Mouse (Mus musculus) CH12.LX (cell line): ENCODE results near the gene Fes. TPM values are rescaled to one million over a fixed set of nuclear protein-coding genes. Genes with fewer than 3 reads are reported as not detected.

Source experiments
- DNase-seq: peaks from one replicate; pipeline ENCODE4 v3.0.0-alpha.2; 2013; ENCODE audit errors: extremely low read depth
- H3K27ac ChIP-seq: 2 replicates; pipeline ENCODE4 v1.5.1; 2012; ENCODE audit warnings: low read depth, mild to moderate bottlenecking, control low read depth, moderate library complexity; ENCODE audit not compliant: insufficient read depth
- H3K27me3 ChIP-seq: replicated peaks from 2 replicates; pipeline ENCODE3; 2012; ENCODE audit warnings: inconsistent platforms
- H3K36me3 ChIP-seq, 2 experiments: replicated peaks in 1 of 2; 2 replicates each; pipeline versions ENCODE3 to v1.6.1; 2012; ENCODE audit warnings: inconsistent platforms in 1 of 2, low read length in 1 of 2, mild to moderate bottlenecking in 1 of 2, mixed read lengths in 1 of 2, moderate library complexity in 1 of 2; ENCODE audit not compliant: control insufficient read depth in 1 of 2, insufficient read depth in 1 of 2
- H3K4me1 ChIP-seq, 2 experiments: 2 replicates each; pipeline ENCODE4 v1.6.1; 2012; ENCODE audit warnings: inconsistent platforms in 1 of 2, moderate library complexity in 1 of 2; ENCODE audit not compliant: insufficient read depth in 2 of 2, control insufficient read depth in 1 of 2
- H3K4me2 ChIP-seq: 2 replicates; pipeline ENCODE4 v1.6.1; 2012; ENCODE audit warnings: low read depth, mild to moderate bottlenecking, control low read depth; ENCODE audit not compliant: poor library complexity, insufficient read depth, severe bottlenecking
- H3K4me3 ChIP-seq, 3 experiments: fragments of 150-350 bp in 1 of 3; sonication (generic) in 1 of 3; replicated peaks in 1 of 3; 2 replicates each; pipeline versions ENCODE3 to v1.5.1; 2011 to 2012; ENCODE audit warnings: low read depth in 2 of 3, low read length in 2 of 3, mild to moderate bottlenecking in 2 of 3, moderate library complexity in 2 of 3, control low read depth in 1 of 3, improper control_type of control experiment in 1 of 3, inconsistent platforms in 1 of 3, mixed read lengths in 1 of 3; ENCODE audit not compliant: poor library complexity in 1 of 3
- H3K79me2 ChIP-seq: replicated peaks from 2 replicates; pipeline ENCODE4 v1.6.1; 2012; ENCODE audit warnings: mild to moderate bottlenecking, moderate library complexity; ENCODE audit not compliant: control insufficient read depth, poor library complexity, insufficient read depth, severe bottlenecking; ENCODE audit errors: extremely low read depth
- H3K9ac ChIP-seq: 2 replicates; pipeline ENCODE4 v1.6.1; 2012; ENCODE audit warnings: low read depth, mild to moderate bottlenecking, control low read depth, moderate library complexity; ENCODE audit not compliant: insufficient read depth
- H3K9me3 ChIP-seq: replicated peaks from 2 replicates; pipeline ENCODE3; 2012; ENCODE audit warnings: low read length, inconsistent platforms, mixed read lengths
- BHLHE40 ChIP-seq: IDR thresholded peaks from 2 replicates; pipeline ENCODE4 v1.6.1; 2011; ENCODE audit warnings: mild to moderate bottlenecking, low read depth, low read length, improper control_type of control experiment
- CHD1 ChIP-seq: IDR thresholded peaks from 2 replicates; pipeline ENCODE4 v1.6.1; 2012; ENCODE audit warnings: low read depth, low read length, improper control_type of control experiment, inconsistent platforms
- CHD2 ChIP-seq: IDR thresholded peaks from 2 replicates; pipeline ENCODE4 v1.6.1; 2011; ENCODE audit warnings: low read length, improper control_type of control experiment
- CTCF ChIP-seq, 2 experiments: IDR thresholded peaks in 1 of 2; conservative IDR thresholded peaks in 1 of 2; 2 replicates each; pipeline ENCODE4 v1.5.1; 2011 to 2012; ENCODE audit warnings: low read depth in 2 of 2, low read length in 2 of 2, improper control_type of control experiment in 1 of 2, inconsistent platforms in 1 of 2, mild to moderate bottlenecking in 1 of 2, moderate library complexity in 1 of 2
- E2F4 ChIP-seq: IDR thresholded peaks from 2 replicates; pipeline ENCODE4 v1.6.1; 2011; ENCODE audit warnings: low read depth, low read length, improper control_type of control experiment; ENCODE audit not compliant: insufficient replicate concordance
- ELF1 ChIP-seq: IDR thresholded peaks from 2 replicates; pipeline ENCODE4 v1.6.1; 2014; ENCODE audit warnings: low read depth, mild to moderate bottlenecking, inconsistent platforms, low read length, improper control_type of control experiment
- EP300 ChIP-seq: IDR thresholded peaks from 2 replicates; pipeline ENCODE4 v1.6.1; 2011; ENCODE audit warnings: low read length, improper control_type of control experiment
- HCFC1 ChIP-seq: IDR thresholded peaks from 2 replicates; pipeline ENCODE4 v1.6.1; 2012; ENCODE audit warnings: low read depth, mild to moderate bottlenecking, inconsistent platforms, low read length, improper control_type of control experiment
- JUN ChIP-seq: IDR thresholded peaks from 2 replicates; pipeline ENCODE4 v1.6.1; 2011; ENCODE audit warnings: low read depth, mild to moderate bottlenecking, low read length, improper control_type of control experiment, moderate library complexity; ENCODE audit not compliant: insufficient read depth
- JUND ChIP-seq: conservative IDR thresholded peaks from 2 replicates; pipeline ENCODE4 v1.6.1; 2011; ENCODE audit warnings: low read depth, low read length, improper control_type of control experiment
- KAT2A ChIP-seq: IDR thresholded peaks from 2 replicates; pipeline ENCODE4 v1.6.1; 2012; ENCODE audit warnings: low read length, improper control_type of control experiment, inconsistent platforms; ENCODE audit not compliant: insufficient replicate concordance
- MAFK ChIP-seq: IDR thresholded peaks from 2 replicates; pipeline ENCODE4 v1.6.1; 2011; ENCODE audit warnings: low read length, improper control_type of control experiment; ENCODE audit not compliant: insufficient replicate concordance
- MAX ChIP-seq: IDR thresholded peaks from 2 replicates; pipeline ENCODE4 v1.6.1; 2011; ENCODE audit warnings: low read length, improper control_type of control experiment
- MAZ ChIP-seq: IDR thresholded peaks from 2 replicates; pipeline ENCODE4 v1.6.1; 2012; ENCODE audit warnings: low read depth, mild to moderate bottlenecking, inconsistent platforms, low read length, improper control_type of control experiment, moderate library complexity
- MYC ChIP-seq: IDR thresholded peaks from 2 replicates; pipeline ENCODE4 v1.6.1; 2011; ENCODE audit warnings: low read depth, mild to moderate bottlenecking, improper control_type of control experiment, low read length
- NRF1 ChIP-seq: IDR thresholded peaks from 2 replicates; pipeline ENCODE4 v1.6.1; 2014; ENCODE audit warnings: low read depth, mild to moderate bottlenecking, inconsistent platforms, low read length, improper control_type of control experiment, moderate library complexity
- POLR2A ChIP-seq: IDR thresholded peaks from 2 replicates; pipeline ENCODE4 v1.6.1; 2011; ENCODE audit warnings: low read depth, mild to moderate bottlenecking, improper control_type of control experiment, low read length
- RCOR1 ChIP-seq: conservative IDR thresholded peaks from 2 replicates; pipeline ENCODE4 v1.6.1; 2012; ENCODE audit warnings: low read depth, mild to moderate bottlenecking, inconsistent platforms, low read length, improper control_type of control experiment
- SMC3 ChIP-seq: IDR thresholded peaks from 2 replicates; pipeline ENCODE4 v1.6.1; 2011; ENCODE audit warnings: low read depth, low read length, improper control_type of control experiment
- TBP ChIP-seq: conservative IDR thresholded peaks from 2 replicates; pipeline ENCODE4 v1.6.1; 2011; ENCODE audit warnings: low read depth, low read length, improper control_type of control experiment
- TCF12 ChIP-seq: IDR thresholded peaks from 2 replicates; pipeline ENCODE4 v1.6.1; 2014; ENCODE audit warnings: low read depth, mild to moderate bottlenecking, inconsistent platforms, low read length, improper control_type of control experiment
- USF1 ChIP-seq: IDR thresholded peaks from 2 replicates; pipeline ENCODE4 v1.6.1; 2014; ENCODE audit warnings: low read depth, mild to moderate bottlenecking, inconsistent platforms, low read length, improper control_type of control experiment
- USF2 ChIP-seq: conservative IDR thresholded peaks from 2 replicates; pipeline ENCODE4 v1.6.1; 2011; ENCODE audit warnings: low read depth, low read length, improper control_type of control experiment
- ZKSCAN1 ChIP-seq: IDR thresholded peaks from 2 replicates; pipeline ENCODE4 v1.6.1; 2012; ENCODE audit warnings: low read depth, inconsistent platforms, low read length, improper control_type of control experiment, borderline replicate concordance
- ZMIZ1 ChIP-seq: IDR thresholded peaks from 2 replicates; pipeline ENCODE4 v1.6.1; 2012; ENCODE audit warnings: low read depth, mild to moderate bottlenecking, inconsistent platforms, low read length, improper control_type of control experiment
- dilution Hi-C: fragments of 300-500 bp; cut with MboI; formaldehyde crosslinking; loops from 2 replicates; pipeline ENCODE4 v1.14.3; 2020; ENCODE audit warnings: low sequenced_read_pairs; ENCODE audit not compliant: extremely low pct_unique_long_range_greater_than_20kb, extremely low pct_ligation_motif_present
- in situ Hi-C: fragments of 300-500 bp; cut with MboI; formaldehyde crosslinking; loops from 3 replicates; pipeline ENCODE4 v1.14.3; 2019; ENCODE audit warnings: low sequenced_read_pairs, low pct_ligation_motif_present, low pct_unique_long_range_greater_than_20kb, mixed read lengths
- polyA plus RNA-seq: library from polyadenylated mRNA; unstranded; fragments of >175 nt; gene quantifications from 2 replicates; pipeline ENCODE4 v1.2.1, GENCODE M21; 2012; ENCODE audit warnings: low read depth; ENCODE audit not compliant: insufficient read length
- total RNA-seq, 2 experiments: library from RNA; depleted of rRNA; stranded (reverse); fragments of 300-350 nt in 1 of 2; fragments of >200 nt in 1 of 2; gene quantifications; 2 replicates each; pipeline ENCODE4 v1.2.3; 2012 to 2014

The Fes gene
- total and polyA plus RNA-seq, 3 experiments, result 4.3 to 11.7 (median 9.8) TPM

DNA sequence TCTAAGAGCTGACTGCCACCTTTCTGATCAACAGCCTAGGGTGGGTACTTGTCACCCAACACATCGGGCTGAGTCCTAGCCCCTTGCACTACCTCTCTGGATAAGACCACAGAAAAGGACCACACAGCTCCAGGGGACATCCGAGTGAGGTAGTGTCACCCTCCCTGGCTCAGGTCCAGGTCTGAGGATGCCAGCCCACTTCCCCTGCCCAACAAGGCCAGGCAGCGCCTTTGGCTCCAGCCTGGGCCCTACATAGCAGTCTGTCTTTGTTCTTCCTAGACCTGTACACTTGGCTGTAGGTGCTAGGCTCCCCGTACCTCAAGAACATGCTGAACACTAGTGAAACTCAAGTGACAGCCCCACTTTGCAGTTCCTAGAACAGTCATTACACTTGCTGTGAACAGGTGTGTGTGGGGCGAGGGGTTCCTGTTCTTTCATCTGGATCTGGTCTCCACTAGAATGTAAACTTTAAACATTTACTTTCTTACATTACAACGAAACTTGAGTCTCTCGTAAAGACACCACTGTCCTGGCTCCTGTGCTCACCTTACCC, 26.6 kb upstream of the Fes start:
- TF ChIP-seq ZKSCAN1 (no peak), SMC3 (no peak), CHD1 (no peak), USF1 (no peak), ELF1 (no peak)
- no peaks in the 10 kb centered on the region for H3K9me3 ChIP-seq
- no peak overlapping the region for H3K27ac ChIP-seq
- H3K4me3 ChIP-seq, result no peak overlapping the region
- H3K36me3 ChIP-seq, result no peaks in the 10 kb centered on the region
- no peaks in the 10 kb centered on the region for H3K27me3 ChIP-seq
- no peak overlapping the region for H3K9ac ChIP-seq
- peaks cover 19 to 69% of the 10 kb centered on the region in 2 experiments for H3K4me1 ChIP-seq
- DNase-seq, result no peak
- dilution Hi-C loops (no loop called here), in situ Hi-C loops (no loop called here)
- H3K4me2 ChIP-seq, result no peak overlapping the region
- no peaks in the 10 kb centered on the region for H3K79me2 ChIP-seq

DNA sequence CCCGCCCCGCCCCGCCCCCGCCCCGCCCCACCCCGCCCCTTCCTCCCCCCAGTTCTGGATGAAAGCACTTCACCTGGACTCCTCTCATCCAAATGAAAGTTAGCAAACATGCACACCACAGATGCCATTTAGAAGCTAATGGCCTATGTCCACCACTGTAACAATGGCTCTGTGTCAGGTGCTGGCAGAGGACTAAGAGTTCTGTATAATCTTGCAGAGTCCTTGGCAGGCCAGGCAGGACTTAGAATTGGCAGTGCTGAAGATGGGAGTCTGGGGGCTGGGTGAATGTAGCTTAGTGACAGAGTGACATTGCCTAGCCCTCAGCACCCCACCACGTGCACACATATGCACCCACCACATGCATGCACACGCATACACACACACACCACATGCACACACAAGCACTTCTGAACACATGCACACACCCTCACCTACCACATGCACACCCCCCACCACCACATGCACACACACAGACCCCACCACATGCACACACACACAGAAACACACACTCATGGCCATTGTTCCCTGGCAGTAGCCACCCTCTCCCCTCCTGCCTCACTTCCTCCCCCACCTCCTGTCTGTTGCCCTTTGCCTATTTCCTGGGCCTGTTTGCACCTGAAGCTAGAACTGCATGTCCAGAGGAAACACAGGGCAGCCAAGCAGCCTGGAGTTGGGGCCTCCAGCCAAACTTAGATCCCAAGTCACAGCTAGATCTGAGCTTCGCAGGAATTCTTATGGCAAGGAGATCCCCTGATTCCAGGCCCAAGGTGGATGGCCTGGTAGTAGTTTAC, 26.0 kb upstream of the Fes start:
- no peaks in the 10 kb centered on the region for H3K27me3 ChIP-seq
- no peaks in the 10 kb centered on the region for H3K79me2 ChIP-seq
- no peaks in the 10 kb centered on the region for H3K36me3 ChIP-seq
- H3K4me2 ChIP-seq, result no peak overlapping the region
- no peak overlapping the region for H3K9ac ChIP-seq
- H3K27ac ChIP-seq, result no peak overlapping the region
- H3K4me3 ChIP-seq, result no peak overlapping the region
- in situ Hi-C loops, result no loop called here
- no peaks in the 10 kb centered on the region for H3K9me3 ChIP-seq
- no peak for TF ChIP-seq MYC
- TF ChIP-seq USF2, result no peak
- no peak for TF ChIP-seq E2F4
- no peak for TF ChIP-seq JUND
- TF ChIP-seq TBP, result no peak
- no peak for TF ChIP-seq ELF1
- DNase-seq, result no peak
- H3K4me1 ChIP-seq, result peaks cover 15 to 62% of the 10 kb centered on the region in 2 experiments
- dilution Hi-C loops, result no loop called here

DNA sequence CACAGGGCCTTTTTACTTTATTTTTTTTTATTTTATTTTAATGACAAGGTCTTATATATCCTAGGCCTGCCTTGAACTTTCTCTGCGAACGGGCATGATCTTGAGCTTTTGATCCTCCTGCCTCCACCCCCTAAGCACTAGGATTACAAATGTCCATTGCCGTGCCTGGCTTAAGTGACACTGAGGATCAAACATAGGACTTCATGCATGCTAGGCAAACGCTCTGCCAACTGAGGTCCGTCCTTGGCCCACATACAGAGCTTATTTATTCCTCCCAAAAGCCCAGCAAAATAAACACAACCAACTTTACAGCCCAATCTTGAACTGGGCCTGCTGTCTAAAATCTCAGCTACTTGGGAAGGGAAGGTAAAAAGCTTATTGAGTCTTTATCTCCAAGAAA, 25.0 kb upstream of the Fes start:
- Histone ChIP-seq H3K9ac (no peak overlapping the region), H3K4me1 (peaks cover 14 to 53% of the 10 kb centered on the region in 2 experiments), H3K36me3 (no peaks in the 10 kb centered on the region), H3K4me3 (no peak overlapping the region), H3K79me2 (no peaks in the 10 kb centered on the region), H3K9me3 (no peaks in the 10 kb centered on the region), H3K4me2 (no peak overlapping the region), H3K27ac (no peak overlapping the region), H3K27me3 (no peaks in the 10 kb centered on the region)
- dilution Hi-C loops (no loop called here), in situ Hi-C loops (no loop called here)
- no peak for TF ChIP-seq KAT2A
- no peak for TF ChIP-seq MAFK
- TF ChIP-seq USF1, result no peak
- no peak for TF ChIP-seq CHD2
- TF ChIP-seq RCOR1, result no peak
- no peak for TF ChIP-seq CTCF (conservative IDR thresholded peaks at IDR 0.05 in 1 of 2, IDR thresholded peaks at IDR 0.05 in 1 of 2; ENCODE audit: low read depth in 2 of 2, low read length in 2 of 2)
- TF ChIP-seq MAX, result no peak
- TF ChIP-seq BHLHE40, result no peak
- no peak for TF ChIP-seq POLR2A
- no peak for TF ChIP-seq EP300
- no peak for TF ChIP-seq TBP
- no peak for TF ChIP-seq ZKSCAN1
- no peak for TF ChIP-seq HCFC1
- no peak for TF ChIP-seq MAZ
- no peak for TF ChIP-seq NRF1
- no peak for TF ChIP-seq JUN
- no peak for TF ChIP-seq ELF1
- no peak for TF ChIP-seq ZMIZ1
- no peak for TF ChIP-seq TCF12
- DNase-seq, result no peak
